Mouse (Mus musculus): Measurements from ENCODE around the gene Cdk14.

The Cdk14 gene

GRCm38 (mm10) chr5:4898241-4898640 lies 521.9 kb downstream of the Cdk14 start:
- no peak for DNase-seq (ENCODE audit: low spot score in 2 of 2)

GRCm38 (mm10) chr5:4894988-4895387 lies 525.1 kb downstream of the Cdk14 start:
- no peak for DNase-seq (ENCODE audit: low spot score in 2 of 2)

GRCm38 (mm10) chr5:4893852-4894207 lies 526.3 kb downstream of the Cdk14 start:
- DNase-seq (ENCODE audit: low spot score in 2 of 2) = no peak

- DNase-seq (ENCODE audit: low spot score in 2 of 2) = no peak
Observed at GRCm38 (mm10) chr5:4893206-4893851, 526.8 kb downstream of the Cdk14 start.

GRCm38 (mm10) chr5:4892734-4893133 lies 527.4 kb downstream of the Cdk14 start:
- DNase-seq (ENCODE audit: low spot score in 2 of 2) = no peak

- DNase-seq (ENCODE audit: low spot score in 2 of 2) = no peak
Observed at GRCm38 (mm10) chr5:4891862-4892704, 528.0 kb downstream of the Cdk14 start.

GRCm38 (mm10) chr5:4887069-4887468 lies 533.0 kb downstream of the Cdk14 start:
- DNase-seq (ENCODE audit: low spot score in 2 of 2) = no peak

- no peak for DNase-seq (ENCODE audit: low spot score in 2 of 2)
Observed at GRCm38 (mm10) chr5:4882841-4883240, 537.3 kb downstream of the Cdk14 start.

GRCm38 (mm10) chr5:4880331-4880730 lies 539.8 kb downstream of the Cdk14 start:
- no peak for DNase-seq (ENCODE audit: low spot score in 2 of 2)

- DNase-seq (ENCODE audit: low spot score in 2 of 2) = no peak
Observed at GRCm38 (mm10) chr5:4878934-4879333, 541.2 kb downstream of the Cdk14 start.

- DNase-seq (ENCODE audit: low spot score in 2 of 2) = no peak
Observed at GRCm38 (mm10) chr5:4877638-4878037, 542.5 kb downstream of the Cdk14 start.

- DNase-seq (ENCODE audit: low spot score in 2 of 2) = peak in 1 of 2 experiments; percentile 42
Observed at GRCm38 (mm10) chr5:4877131-4877631, 542.9 kb downstream of the Cdk14 start.

- no peak for DNase-seq (ENCODE audit: low spot score in 2 of 2)
Observed at GRCm38 (mm10) chr5:4876653-4877091, 543.4 kb downstream of the Cdk14 start.

- no peak for DNase-seq (ENCODE audit: low spot score in 2 of 2)
Observed at GRCm38 (mm10) chr5:4870041-4870726, 549.9 kb downstream of the Cdk14 start.

- no peak for DNase-seq (ENCODE audit: low spot score in 2 of 2)
Observed at GRCm38 (mm10) chr5:4868563-4869120, 551.5 kb downstream of the Cdk14 start.

- DNase-seq (ENCODE audit: low spot score in 2 of 2) = no peak
Observed at GRCm38 (mm10) chr5:4867849-4868562, 552.1 kb downstream of the Cdk14 start.

GRCm38 (mm10) chr5:4866945-4867344 lies 553.2 kb downstream of the Cdk14 start:
- no peak for DNase-seq (ENCODE audit: low spot score in 2 of 2)

GRCm38 (mm10) chr5:4866099-4866498 lies 554.0 kb downstream of the Cdk14 start:
- no peak for DNase-seq (ENCODE audit: low spot score in 2 of 2)

GRCm38 (mm10) chr5:4861592-4861991 lies 558.5 kb downstream of the Cdk14 start:
- DNase-seq (ENCODE audit: low spot score in 2 of 2) = no peak

GRCm38 (mm10) chr5:4861141-4861540 lies 559.0 kb downstream of the Cdk14 start:
- DNase-seq (ENCODE audit: low spot score in 2 of 2) = no peak

GRCm38 (mm10) chr5:4858032-4858641 lies 562.0 kb downstream of the Cdk14 start:
- DNase-seq (ENCODE audit: low spot score in 2 of 2) = no peak
